Mouse (Mus musculus) kidney, postnatal 0 days (tissue): ENCODE data around the gene Sprr2a3. TPM values are rescaled to one million over a fixed set of nuclear protein-coding genes. Genes with fewer than 3 reads are reported as not detected.

Experiments used
- ATAC-seq: fragments of 200-750 bp; cut with Nextera tagmentation; replicated peaks from 2 replicates; pipeline ENCODE4 v1.8.0; 2017; ENCODE audit warnings: low read depth, moderate number of reproducible peaks, moderate TSS enrichment, moderate library complexity; ENCODE audit not compliant: low FRiP score
- DNase-seq: peaks from one replicate; pipeline ENCODE4 v3.0.0-alpha.2; 2016; ENCODE audit warnings: low spot score
- H3K27ac ChIP-seq: fragments of 300-500 bp; sonication (generic); 2 replicates; pipeline ENCODE4 v1.5.1; 2014; ENCODE audit warnings: mild to moderate bottlenecking
- H3K27me3 ChIP-seq: fragments of 300-500 bp; sonication (generic); 2 replicates; pipeline ENCODE4 v1.6.1; 2014; ENCODE audit warnings: low read length, mixed read lengths; ENCODE audit not compliant: insufficient read depth
- H3K36me3 ChIP-seq: fragments of 300-500 bp; sonication (generic); 2 replicates; pipeline ENCODE4 v1.6.1; 2014; ENCODE audit warnings: low read length, mixed read lengths; ENCODE audit not compliant: insufficient read depth
- H3K4me1 ChIP-seq: fragments of 300-500 bp; sonication (generic); replicated peaks from 2 replicates; pipeline ENCODE4 v1.6.1; 2014; ENCODE audit warnings: antibody characterized with exemption, low read length, mixed read lengths; ENCODE audit not compliant: insufficient read depth
- H3K4me2 ChIP-seq: fragments of 300-500 bp; sonication (generic); 2 replicates; pipeline ENCODE4 v1.6.1; 2014; ENCODE audit warnings: mild to moderate bottlenecking, low read length, moderate library complexity, mixed read lengths
- H3K4me3 ChIP-seq: fragments of 300-500 bp; sonication (generic); replicated peaks from 2 replicates; pipeline ENCODE4 v1.5.1; 2014; ENCODE audit warnings: low read depth, low read length
- H3K9ac ChIP-seq: fragments of 300-500 bp; sonication (generic); 2 replicates; pipeline ENCODE4 v1.6.1; 2014; ENCODE audit warnings: low read depth, low read length
- H3K9me3 ChIP-seq: fragments of 300-500 bp; sonication (generic); replicated peaks from 2 replicates; pipeline ENCODE4 v1.6.1; 2016; ENCODE audit warnings: low read length, inconsistent platforms, mixed read lengths
- CTCF ChIP-seq: IDR thresholded peaks from 2 replicates; pipeline ENCODE4 v1.5.1; 2016; ENCODE audit warnings: antibody characterized with exemption, low read depth, mild to moderate bottlenecking, moderate library complexity
- WGBS: fragments of 180-500 bp; shearing (Covaris S2); extraction: QIAGEN DNeasy Blood & Tissue Kit; methylation state at CpG from one replicate; pipeline ENCODE4 v1.1.7; 2014; 5-methylcytosine and 5-hydroxymethylcytosine counted together
- polyA plus RNA-seq: library from polyadenylated mRNA; unstranded; fragments of >200 nt; fragmentation: Nextera tagmentation; extraction: Ambion mirVana; gene quantifications from 2 replicates; pipeline ENCODE4 v1.2.1, GENCODE M21; 2015

Gene Sprr2a3
- polyA plus RNA-seq, 1 experiment from 2014 or later = 6.0 TPM

DNA sequence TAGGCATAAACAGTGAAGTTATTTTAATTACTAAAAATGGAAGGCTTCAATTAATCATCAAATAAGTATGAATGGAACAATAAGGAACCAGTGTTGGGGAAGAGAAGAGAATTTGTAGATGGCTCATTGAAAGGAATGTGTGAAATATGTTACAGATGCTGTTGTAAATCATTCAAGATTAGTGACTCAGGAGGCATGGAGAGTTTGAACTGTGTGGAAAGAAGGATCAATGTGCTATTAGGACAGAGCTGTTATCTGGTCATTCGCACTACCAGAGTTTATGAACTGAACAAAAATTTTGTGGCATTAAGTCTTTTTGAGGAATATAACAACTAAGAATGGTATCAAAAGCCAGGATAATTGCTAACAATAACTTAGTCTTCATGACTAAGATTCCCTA, 22.2 kb downstream of the Sprr2a3 start:
- Histone ChIP-seq H3K36me3 (no peaks in the 10 kb centered on the region), H3K9me3 (no peaks in the 10 kb centered on the region), H3K4me3 (no peak overlapping the region), H3K27ac (no peak overlapping the region), H3K27me3 (no peaks in the 10 kb centered on the region), H3K4me1 (no peaks in the 10 kb centered on the region), H3K4me2 (no peak overlapping the region), H3K9ac (no peak overlapping the region)
- TF ChIP-seq CTCF = no peak
- DNase-seq = no peak
- 89% methylated on average over 1 of the region's 1 CpGs for WGBS
- no peak for ATAC-seq

DNA sequence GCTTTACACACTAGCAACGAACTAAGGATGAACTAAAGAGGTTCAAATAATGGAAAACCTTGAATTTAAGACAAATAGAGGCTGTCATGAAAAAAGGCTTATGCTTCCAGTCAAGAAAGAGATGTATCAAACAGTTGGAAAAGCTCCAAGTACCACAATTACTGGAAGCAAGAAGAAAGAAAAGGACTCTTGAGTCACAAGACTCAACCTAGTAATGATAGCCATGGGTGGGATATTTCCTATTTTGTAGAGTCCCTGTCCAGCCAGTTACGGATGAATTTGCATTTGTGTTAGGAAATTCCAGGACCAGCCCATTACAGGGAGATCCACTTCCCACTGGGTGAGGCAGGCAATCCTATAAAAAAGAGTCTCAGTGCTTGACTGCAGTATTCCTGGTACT, 31.1 kb downstream of the Sprr2a3 start, which contains the start of gene Sprr2b:
TSS of gene Sprr2b (plus strand) at position 301 of the 400 bp plus-strand sequence.
- H3K4me1 ChIP-seq = no peaks in the 10 kb centered on the region
- no peaks in the 10 kb centered on the region for H3K36me3 ChIP-seq
- WGBS = 79% methylated on average over 2 of the region's 2 CpGs
- ATAC-seq (no peak), DNase-seq (no peak)
- H3K27ac ChIP-seq = no peak within 1 kb of the TSS
- H3K4me2 ChIP-seq = no peak within 1 kb of the TSS
- no peaks in the 10 kb centered on the region for H3K9me3 ChIP-seq
- no peak within 1 kb of the TSS for H3K4me3 ChIP-seq
- H3K9ac ChIP-seq = no peak within 1 kb of the TSS
- no peaks in the 10 kb centered on the region for H3K27me3 ChIP-seq
- TF ChIP-seq CTCF = no peak

- no peak for TF ChIP-seq CTCF
- Histone ChIP-seq H3K9ac (no peak overlapping the region), H3K36me3 (no peaks in the 10 kb centered on the region), H3K27ac (no peak overlapping the region), H3K4me2 (no peak overlapping the region), H3K27me3 (no peaks in the 10 kb centered on the region), H3K9me3 (no peaks in the 10 kb centered on the region), H3K4me3 (no peak overlapping the region), H3K4me1 (no peaks in the 10 kb centered on the region)
- WGBS = 46% methylated on average over 2 of the region's 2 CpGs
- peak; percentile 87 for ATAC-seq
- DNase-seq = peak; percentile 51
Observed at GRCm38 (mm10) chr3:92317384-92317783, 32.2 kb downstream of the Sprr2a3 start.

DNA sequence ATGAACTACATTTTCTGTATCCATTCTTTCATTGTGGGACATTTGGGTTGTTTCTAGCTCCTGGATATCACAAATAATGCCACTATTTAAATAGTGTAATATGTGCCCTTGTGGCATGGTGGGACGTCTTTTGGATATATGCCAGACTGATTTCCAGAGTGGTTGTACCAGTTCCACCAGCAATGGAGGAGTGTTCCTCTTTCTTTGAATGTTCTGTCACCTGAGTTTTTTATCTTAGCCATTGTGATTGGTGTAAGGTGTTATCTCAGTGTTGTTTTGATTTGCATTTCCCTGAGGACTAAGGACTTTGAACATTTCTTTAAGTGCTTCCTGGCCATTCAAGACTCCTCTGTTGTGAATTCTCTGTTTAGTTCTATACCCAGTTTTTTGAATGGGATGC, 51.1 kb downstream of the Sprr2a3 start:
- H3K9ac ChIP-seq = no peak overlapping the region
- H3K4me3 ChIP-seq = no peak overlapping the region
- WGBS = 65% methylated on average over 1 of the region's 1 CpGs
- H3K4me2 ChIP-seq = no peak overlapping the region
- no peaks in the 10 kb centered on the region for H3K4me1 ChIP-seq
- H3K27me3 ChIP-seq = no peaks in the 10 kb centered on the region
- no peaks in the 10 kb centered on the region for H3K36me3 ChIP-seq
- no peak overlapping the region for H3K27ac ChIP-seq
- TF ChIP-seq CTCF = no peak
- no peaks in the 10 kb centered on the region for H3K9me3 ChIP-seq
- no peak for ATAC-seq
- no peak for DNase-seq

- Histone ChIP-seq H3K4me2 (no peak within 1 kb of the TSS), H3K27ac (no peak within 1 kb of the TSS), H3K9ac (no peak within 1 kb of the TSS), H3K4me1 (no peaks in the 10 kb centered on the region), H3K9me3 (no peaks in the 10 kb centered on the region), H3K36me3 (no peaks in the 10 kb centered on the region), H3K27me3 (no peaks in the 10 kb centered on the region), H3K4me3 (no peak within 1 kb of the TSS)
- no peak for DNase-seq
- no peak for ATAC-seq
- WGBS = 95% methylated on average over 5 of the region's 5 CpGs
- TF ChIP-seq CTCF = no peak
Observed at GRCm38 (mm10) chr3:92338840-92339239, 53.6 kb downstream of the Sprr2a3 start, which contains the start of gene Sprr2d. Gene Sprr2d, plus strand, starts transcription at chr3:92339140.

Other genes with a start within 250 kb of the Sprr2a3 start
- gene Lor, start 202.3 kb upstream of the Sprr2a3 start, polyA plus RNA-seq = 1.4 and 1.8 TPM in 2 replicates
- gene Prr9, start 161.5 kb upstream of the Sprr2a3 start, polyA plus RNA-seq = not detected in 2 replicates
- gene Lelp1, start 142.7 kb upstream of the Sprr2a3 start, polyA plus RNA-seq = not detected in 2 replicates
- gene Sprr2a1, start 69.6 kb upstream of the Sprr2a3 start, polyA plus RNA-seq = 0.05 and 0.50 TPM in 2 replicates
- gene Sprr2a2, start 69.5 kb upstream of the Sprr2a3 start, polyA plus RNA-seq = 9.6 and 27.3 TPM in 2 replicates
- not detected in 2 replicates for gene Sprr2b, start 31.2 kb downstream of the Sprr2a3 start, polyA plus RNA-seq
- not detected in 2 replicates for gene Sprr2d, start 53.7 kb downstream of the Sprr2a3 start, polyA plus RNA-seq
- gene Sprr2e, start 66.7 kb downstream of the Sprr2a3 start, polyA plus RNA-seq = not detected in 2 replicates
- gene Sprr2f, start 79.8 kb downstream of the Sprr2a3 start, polyA plus RNA-seq = 30.3 and 58.0 TPM in 2 replicates
- gene Sprr2h, start 100.3 kb downstream of the Sprr2a3 start, polyA plus RNA-seq = not detected in 2 replicates
- not detected in 2 replicates for gene Sprr2i, start 122.6 kb downstream of the Sprr2a3 start, polyA plus RNA-seq
- gene Sprr2j-ps, start 132.7 kb downstream of the Sprr2a3 start, polyA plus RNA-seq = not detected in 2 replicates
- 9.6 and 10.3 TPM in 2 replicates for gene Gm9774, start 144.0 kb downstream of the Sprr2a3 start, polyA plus RNA-seq
- gene Sprr2k, start 147.2 kb downstream of the Sprr2a3 start, polyA plus RNA-seq = not detected in 2 replicates
- gene Sprr1b, start 153.4 kb downstream of the Sprr2a3 start, polyA plus RNA-seq = not detected in 2 replicates
- 0.11 TPM in 1 of 2 replicates, not detected in the other for gene Sprr3, start 173.3 kb downstream of the Sprr2a3 start, polyA plus RNA-seq
- 96.3 and 137 TPM in 2 replicates for gene Sprr1a, start 200.5 kb downstream of the Sprr2a3 start, polyA plus RNA-seq
- gene Sprr4, start 215.1 kb downstream of the Sprr2a3 start, polyA plus RNA-seq = not detected in 2 replicates
- not detected in 2 replicates for gene 2310046K23Rik, start 249.1 kb downstream of the Sprr2a3 start, polyA plus RNA-seq